Mouse (Mus musculus): ENCODE measurements around the gene Naaladl2. TPM values are rescaled to one million over a fixed set of nuclear protein-coding genes. Genes with fewer than 3 reads are reported as not detected.
"Not testable (repeated sequence)": the region's sequence is repeated elsewhere in the genome, so short reads cannot be mapped to it uniquely, and the experiment has no call there.

The Naaladl2 gene
- polyA plus RNA-seq, 1 experiment = not detected

GRCm38 (mm10) chr3:24163992-24164391, 980.1 kb downstream of the Naaladl2 start:
- TF ChIP-seq CTCF (IDR thresholded peaks at IDR 0.05; ENCODE audit: low read depth, low read length) (no peak), POLR2A (IDR thresholded peaks at IDR 0.05; ENCODE audit: borderline replicate concordance, low read depth, low read length) (no peak)
- H3K4me3 ChIP-seq (ENCODE audit: insufficient read depth, low read length) = no peak overlapping the region
- no peak overlapping the region for H3K27ac ChIP-seq (ENCODE audit: insufficient read depth, low read depth, low read length)
- H3K4me1 ChIP-seq (ENCODE audit: control insufficient read depth, insufficient read depth, low read length) = no peaks in the 10 kb centered on the region

DNA sequence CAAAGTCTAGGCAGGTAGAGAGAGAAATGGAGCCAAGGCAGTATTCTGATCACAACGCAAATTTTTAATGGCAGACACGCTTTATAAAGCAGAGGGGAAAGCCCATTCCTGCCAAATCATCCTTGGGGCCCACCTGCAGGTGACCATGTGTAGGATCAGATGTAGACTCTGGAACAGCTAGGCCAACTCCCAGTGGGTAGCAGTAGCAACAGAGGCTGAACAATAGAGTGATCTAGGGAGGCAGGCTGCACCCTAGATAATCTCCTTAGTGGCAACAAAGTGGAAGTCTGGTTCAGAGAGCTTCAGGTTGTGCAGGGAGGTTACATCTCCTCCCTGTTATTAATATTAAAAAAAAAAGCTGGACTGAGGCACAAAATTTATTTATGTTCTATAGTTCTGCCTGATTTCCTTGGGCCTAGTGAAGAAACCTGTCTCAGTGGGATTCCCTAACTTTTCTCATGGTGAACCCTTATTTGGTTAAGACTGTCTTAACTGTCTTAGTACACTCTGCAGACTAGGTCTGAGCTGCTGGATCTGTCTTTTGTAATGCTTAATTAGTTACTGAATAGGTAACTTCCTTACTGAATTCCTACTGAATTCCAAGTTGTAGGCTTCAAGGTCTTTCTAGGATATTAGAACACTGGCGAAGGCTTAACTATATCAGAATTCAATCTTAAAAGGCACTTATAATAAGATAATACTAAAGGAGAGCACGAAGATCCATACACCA, 992.8 kb downstream of the Naaladl2 start:
- H3K27ac ChIP-seq (ENCODE audit: insufficient read depth, low read depth, low read length); H3K4me3 ChIP-seq (ENCODE audit: insufficient read depth, low read length); H3K4me1 ChIP-seq (ENCODE audit: control insufficient read depth, insufficient read depth, low read length): not testable (repeated sequence)

DNA sequence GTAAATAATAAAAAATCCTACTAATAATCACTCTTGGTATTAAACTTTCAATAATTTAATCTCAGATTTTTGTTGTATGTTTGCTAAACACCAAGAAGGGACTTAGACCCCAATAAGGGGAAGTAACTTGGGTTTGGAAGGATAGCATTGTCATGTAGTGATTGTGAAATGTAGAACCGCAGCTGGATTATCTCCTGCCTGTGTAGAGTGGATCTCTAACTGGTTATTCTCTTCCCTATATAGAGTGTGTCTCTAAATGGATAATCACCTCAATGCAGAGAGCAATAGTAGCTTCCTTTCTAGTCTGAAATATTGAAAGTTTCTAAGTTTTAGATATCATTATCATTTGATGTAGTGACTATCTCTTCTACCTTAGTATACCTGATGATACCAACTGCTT, 1001.3 kb downstream of the Naaladl2 start:
- Histone ChIP-seq H3K27ac (ENCODE audit: insufficient read depth, low read depth, low read length) (no peak overlapping the region), H3K4me1 (ENCODE audit: control insufficient read depth, insufficient read depth, low read length) (no peaks in the 10 kb centered on the region), H3K4me3 (ENCODE audit: insufficient read depth, low read length) (no peak overlapping the region)
- TF ChIP-seq CTCF (IDR thresholded peaks at IDR 0.05; ENCODE audit: low read depth, low read length) = no peak
- no peak for TF ChIP-seq POLR2A (IDR thresholded peaks at IDR 0.05; ENCODE audit: borderline replicate concordance, low read depth, low read length)

DNA sequence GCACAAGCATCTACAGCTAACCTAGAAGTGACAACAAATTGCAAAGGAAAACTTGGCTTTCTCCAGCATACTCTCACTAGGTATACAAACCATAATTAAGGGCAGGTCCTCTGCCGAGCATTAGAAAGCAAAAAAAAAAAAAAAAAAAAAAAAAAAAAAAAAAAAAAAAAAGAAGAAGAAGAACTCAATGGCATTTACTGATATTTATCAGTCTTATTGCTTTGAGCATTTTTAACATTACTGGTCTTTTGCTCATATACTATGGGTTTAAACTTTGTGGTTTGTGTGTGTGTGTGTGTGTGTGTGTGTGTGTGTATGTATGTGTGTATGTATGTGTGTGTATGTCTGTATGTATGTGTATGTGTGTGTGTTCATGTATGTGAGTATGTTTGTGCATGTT, 1006.1 kb downstream of the Naaladl2 start:
- TF ChIP-seq POLR2A (IDR thresholded peaks at IDR 0.05; ENCODE audit: borderline replicate concordance, low read depth, low read length) (no peak), CTCF (IDR thresholded peaks at IDR 0.05; ENCODE audit: low read depth, low read length) (no peak)
- H3K4me3 ChIP-seq (ENCODE audit: insufficient read depth, low read length) = no peak overlapping the region
- H3K4me1 ChIP-seq (ENCODE audit: control insufficient read depth, insufficient read depth, low read length) = no peaks in the 10 kb centered on the region
- no peak overlapping the region for H3K27ac ChIP-seq (ENCODE audit: insufficient read depth, low read depth, low read length)

- TF ChIP-seq POLR2A (IDR thresholded peaks at IDR 0.05; ENCODE audit: borderline replicate concordance, low read depth, low read length) (no peak), CTCF (IDR thresholded peaks at IDR 0.05; ENCODE audit: low read depth, low read length) (no peak)
- Histone ChIP-seq H3K4me3 (ENCODE audit: insufficient read depth, low read length) (no peak overlapping the region), H3K27ac (ENCODE audit: insufficient read depth, low read depth, low read length) (no peak overlapping the region), H3K4me1 (ENCODE audit: control insufficient read depth, insufficient read depth, low read length) (no peaks in the 10 kb centered on the region)
Observed at GRCm38 (mm10) chr3:24126200-24126599, 1017.9 kb downstream of the Naaladl2 start.

DNA sequence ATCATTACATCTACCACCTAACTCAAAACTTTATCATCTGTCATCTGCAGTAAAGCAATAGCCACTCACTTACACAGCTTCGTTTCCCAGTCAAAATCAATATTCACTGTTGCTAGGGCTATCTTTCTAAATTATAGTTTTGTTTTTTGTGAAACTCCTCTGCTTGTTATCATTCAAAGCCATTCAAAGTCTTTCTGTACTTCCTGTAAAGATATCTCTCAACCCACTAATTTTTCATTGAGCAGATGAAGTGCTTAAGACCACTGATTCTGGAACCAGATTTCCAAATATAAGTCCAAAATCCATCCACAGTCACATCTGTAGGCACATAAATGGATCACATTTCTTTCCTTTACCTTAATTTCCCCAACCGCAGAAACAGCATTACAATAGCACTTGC, 1020.0 kb downstream of the Naaladl2 start:
- Histone ChIP-seq H3K4me1 (ENCODE audit: control insufficient read depth, insufficient read depth, low read length) (no peaks in the 10 kb centered on the region), H3K27ac (ENCODE audit: insufficient read depth, low read depth, low read length) (no peak overlapping the region), H3K4me3 (ENCODE audit: insufficient read depth, low read length) (no peak overlapping the region)
- no peak for TF ChIP-seq POLR2A (IDR thresholded peaks at IDR 0.05; ENCODE audit: borderline replicate concordance, low read depth, low read length)

GRCm38 (mm10) chr3:24118136-24118535, 1025.9 kb downstream of the Naaladl2 start:
- H3K4me3 ChIP-seq (ENCODE audit: insufficient read depth, low read length) = no peak overlapping the region
- H3K4me1 ChIP-seq (ENCODE audit: control insufficient read depth, insufficient read depth, low read length) = no peaks in the 10 kb centered on the region
- TF ChIP-seq POLR2A (IDR thresholded peaks at IDR 0.05; ENCODE audit: borderline replicate concordance, low read depth, low read length) (no peak), CTCF (IDR thresholded peaks at IDR 0.05; ENCODE audit: low read depth, low read length) (no peak)
- H3K27ac ChIP-seq (ENCODE audit: insufficient read depth, low read depth, low read length) = no peak overlapping the region

- Histone ChIP-seq H3K4me3 (ENCODE audit: insufficient read depth, low read length) (no peak overlapping the region), H3K4me1 (ENCODE audit: control insufficient read depth, insufficient read depth, low read length) (no peaks in the 10 kb centered on the region), H3K27ac (ENCODE audit: insufficient read depth, low read depth, low read length) (no peak overlapping the region)
- TF ChIP-seq POLR2A (IDR thresholded peaks at IDR 0.05; ENCODE audit: borderline replicate concordance, low read depth, low read length) = no peak
- no peak for TF ChIP-seq CTCF (IDR thresholded peaks at IDR 0.05; ENCODE audit: low read depth, low read length)
Observed at GRCm38 (mm10) chr3:24114849-24115248, 1029.2 kb downstream of the Naaladl2 start.

GRCm38 (mm10) chr3:24113360-24113759, 1030.7 kb downstream of the Naaladl2 start:
- Histone ChIP-seq H3K4me1 (ENCODE audit: control insufficient read depth, insufficient read depth, low read length) (no peaks in the 10 kb centered on the region), H3K4me3 (ENCODE audit: insufficient read depth, low read length) (no peak overlapping the region), H3K27ac (ENCODE audit: insufficient read depth, low read depth, low read length) (no peak overlapping the region)
- TF ChIP-seq CTCF (IDR thresholded peaks at IDR 0.05; ENCODE audit: low read depth, low read length) (no peak), POLR2A (IDR thresholded peaks at IDR 0.05; ENCODE audit: borderline replicate concordance, low read depth, low read length) (no peak)

DNA sequence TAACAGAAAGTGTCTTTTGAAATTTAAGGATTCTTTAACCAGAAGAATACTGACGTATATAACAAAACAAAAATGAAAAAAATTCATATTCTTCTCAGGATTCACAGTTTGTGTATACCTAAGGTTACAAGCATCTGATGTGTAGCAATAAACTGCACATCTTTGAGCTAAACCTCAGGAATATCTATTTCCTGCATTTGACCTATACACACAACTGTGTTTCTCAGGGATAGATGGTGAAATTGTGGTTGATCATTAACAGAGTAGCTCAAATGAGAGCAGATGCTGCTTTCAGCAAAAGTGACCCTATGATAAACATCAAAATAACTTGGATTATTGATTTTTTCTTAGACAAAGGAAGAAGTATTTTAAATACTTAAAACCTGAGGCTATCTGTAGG, 1037.7 kb downstream of the Naaladl2 start:
- no peaks in the 10 kb centered on the region for H3K4me1 ChIP-seq (ENCODE audit: control insufficient read depth, insufficient read depth, low read length)
- TF ChIP-seq CTCF (IDR thresholded peaks at IDR 0.05; ENCODE audit: low read depth, low read length) = no peak
- TF ChIP-seq POLR2A (IDR thresholded peaks at IDR 0.05; ENCODE audit: borderline replicate concordance, low read depth, low read length) = no peak
- no peak overlapping the region for H3K27ac ChIP-seq (ENCODE audit: insufficient read depth, low read depth, low read length)
- H3K4me3 ChIP-seq (ENCODE audit: insufficient read depth, low read length) = no peak overlapping the region

DNA sequence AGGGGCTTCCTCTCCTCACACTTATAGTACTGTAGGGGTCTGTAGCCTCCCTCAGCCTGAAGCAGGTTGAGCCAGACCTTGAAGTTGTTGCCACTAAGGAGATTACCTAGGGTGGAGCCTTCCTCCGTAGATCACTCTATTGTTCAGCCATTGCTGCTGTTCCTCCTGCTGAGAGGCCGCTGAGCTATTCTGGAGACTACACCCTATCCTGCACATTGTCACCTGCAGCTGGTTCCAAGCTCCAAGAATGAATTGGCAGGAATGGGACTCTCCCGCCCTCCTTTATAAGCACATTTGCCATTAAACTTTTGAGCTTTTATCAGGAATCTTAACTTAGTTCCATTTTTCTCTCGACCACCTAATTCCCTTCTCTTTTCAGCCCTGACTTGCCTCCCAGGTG, 1064.3 kb downstream of the Naaladl2 start:
- H3K4me1 ChIP-seq (ENCODE audit: control insufficient read depth, insufficient read depth, low read length) = no peaks in the 10 kb centered on the region
- no peak overlapping the region for H3K4me3 ChIP-seq (ENCODE audit: insufficient read depth, low read length)
- TF ChIP-seq POLR2A (IDR thresholded peaks at IDR 0.05; ENCODE audit: borderline replicate concordance, low read depth, low read length) = no peak
- TF ChIP-seq CTCF (IDR thresholded peaks at IDR 0.05; ENCODE audit: low read depth, low read length) = no peak
- no peak overlapping the region for H3K27ac ChIP-seq (ENCODE audit: insufficient read depth, low read depth, low read length)

Measured in bone marrow macrophage, adult 2 months (primary cell).